Mouse (Mus musculus): ENCODE measurements around the gene Irf2. TPM values are rescaled to one million over a fixed set of nuclear protein-coding genes. Genes with fewer than 3 reads are reported as not detected.
A peak's percentile ranks its signal among the peaks of the same experiment; 100 is the strongest.

Gene Irf2
- polyA plus RNA-seq, 1 experiment from 2014 or later, result 10.6 TPM

DNA sequence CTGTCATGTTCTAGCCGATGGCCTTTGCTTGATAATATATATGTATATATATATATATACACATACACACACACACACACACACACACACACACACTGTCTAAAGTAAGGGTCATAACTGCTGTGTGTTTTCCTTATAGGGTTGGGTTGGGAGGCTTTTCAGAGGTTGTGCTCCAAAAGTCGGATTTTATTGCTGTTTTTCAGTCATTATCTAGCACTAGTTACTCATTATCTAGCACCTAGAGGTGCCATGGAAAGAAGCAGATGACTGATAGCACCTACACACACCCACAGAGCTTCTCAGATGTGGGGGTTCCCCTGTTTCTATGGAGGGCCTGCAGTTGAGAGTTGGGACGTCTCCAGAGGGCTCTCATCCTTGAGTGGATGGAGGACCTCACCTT, 92.9 kb downstream of the Irf2 start:
- Histone ChIP-seq H3K4me3 (ENCODE audit: low read depth, low read length) (no peak overlapping the region), H3K4me2 (ENCODE audit: low read depth, low read length) (no peak overlapping the region), H3K4me1 (ENCODE audit: control insufficient read depth, low read depth, low read length) (peaks cover 11% of the 10 kb centered on the region), H3K36me3 (ENCODE audit: control insufficient read depth, insufficient read depth) (no peaks in the 10 kb centered on the region), H3K9ac (ENCODE audit: low read depth, low read length) (no peak overlapping the region), H3K9me3 (replicated peaks; ENCODE audit: control insufficient read depth, low read length) (no peaks in the 10 kb centered on the region), H3K27ac (ENCODE audit: low read length) (no peak overlapping the region), H3K27me3 (ENCODE audit: control insufficient read depth, insufficient read depth, low read depth, low read length) (no peaks in the 10 kb centered on the region)
- 42% methylated on average over 3 of the region's 3 CpGs for WGBS (ENCODE audit: insufficient replicate concordance)
- no peak for ATAC-seq (ENCODE audit: low read depth)

DNA sequence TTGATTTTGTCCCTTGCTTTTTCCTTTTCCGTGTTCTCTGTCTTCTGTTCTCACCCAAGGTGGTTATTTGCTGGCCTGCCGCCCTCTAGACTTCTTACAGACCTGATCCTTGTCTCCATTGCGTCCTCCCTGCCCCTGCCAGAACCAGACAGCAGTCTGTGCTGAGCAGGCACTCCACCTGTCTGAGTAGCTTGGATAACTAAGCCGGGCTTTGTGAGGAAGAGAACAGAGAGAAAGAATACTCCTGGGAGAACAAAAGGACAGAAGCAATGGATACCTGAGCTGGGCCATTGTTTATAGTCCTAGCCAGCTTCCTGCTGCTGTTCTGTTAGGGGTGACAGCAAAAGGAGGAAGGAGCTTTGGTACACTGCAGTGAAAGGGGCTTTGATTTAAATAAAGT, 94.2 kb downstream of the Irf2 start:
- Histone ChIP-seq H3K9ac (ENCODE audit: low read depth, low read length) (no peak overlapping the region), H3K9me3 (replicated peaks; ENCODE audit: control insufficient read depth, low read length) (no peaks in the 10 kb centered on the region), H3K36me3 (ENCODE audit: control insufficient read depth, insufficient read depth) (peaks cover 3% of the 10 kb centered on the region; the same call in 1 of the 2 replicates), H3K4me1 (ENCODE audit: control insufficient read depth, low read depth, low read length) (peaks cover 9% of the 10 kb centered on the region), H3K27ac (ENCODE audit: low read length) (no peak overlapping the region), H3K27me3 (ENCODE audit: control insufficient read depth, insufficient read depth, low read depth, low read length) (no peaks in the 10 kb centered on the region), H3K4me2 (ENCODE audit: low read depth, low read length) (no peak overlapping the region), H3K4me3 (ENCODE audit: low read depth, low read length) (no peak overlapping the region)
- no peak for ATAC-seq (ENCODE audit: low read depth)
- 72% methylated on average over 4 of the region's 4 CpGs for WGBS (ENCODE audit: insufficient replicate concordance)

DNA sequence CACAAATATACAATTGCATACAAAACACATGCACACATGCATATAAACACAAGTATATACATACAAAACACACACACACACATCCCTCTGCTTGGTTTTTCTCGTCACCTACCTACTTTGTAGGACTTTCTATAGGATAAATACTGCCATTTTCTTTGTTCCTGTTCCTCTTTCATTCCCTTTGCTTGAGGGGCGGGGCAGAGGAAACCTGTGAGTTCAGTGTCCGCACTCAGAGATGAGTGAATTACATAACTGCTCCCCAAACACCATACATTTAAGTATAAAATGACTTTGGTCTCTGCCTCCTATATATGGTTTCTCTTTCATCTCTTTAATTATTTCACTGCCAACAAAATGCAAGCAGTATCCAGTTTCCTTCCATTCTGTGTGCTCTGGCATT, 94.9 kb downstream of the Irf2 start:
- H3K4me1 ChIP-seq (ENCODE audit: control insufficient read depth, low read depth, low read length), result peaks cover 3% of the 10 kb centered on the region
- 62% methylated on average over 3 of the region's 3 CpGs for WGBS (ENCODE audit: insufficient replicate concordance)
- no peak overlapping the region for H3K9ac ChIP-seq (ENCODE audit: low read depth, low read length)
- no peaks in the 10 kb centered on the region for H3K27me3 ChIP-seq (ENCODE audit: control insufficient read depth, insufficient read depth, low read depth, low read length)
- no peak overlapping the region for H3K4me2 ChIP-seq (ENCODE audit: low read depth, low read length)
- H3K4me3 ChIP-seq (ENCODE audit: low read depth, low read length), result no peak overlapping the region
- no peak overlapping the region for H3K27ac ChIP-seq (ENCODE audit: low read length)
- H3K36me3 ChIP-seq (ENCODE audit: control insufficient read depth, insufficient read depth), result peaks cover 3% of the 10 kb centered on the region; the same call in 1 of the 2 replicates
- ATAC-seq (ENCODE audit: low read depth), result no peak
- no peaks in the 10 kb centered on the region for H3K9me3 ChIP-seq (replicated peaks; ENCODE audit: control insufficient read depth, low read length)

DNA sequence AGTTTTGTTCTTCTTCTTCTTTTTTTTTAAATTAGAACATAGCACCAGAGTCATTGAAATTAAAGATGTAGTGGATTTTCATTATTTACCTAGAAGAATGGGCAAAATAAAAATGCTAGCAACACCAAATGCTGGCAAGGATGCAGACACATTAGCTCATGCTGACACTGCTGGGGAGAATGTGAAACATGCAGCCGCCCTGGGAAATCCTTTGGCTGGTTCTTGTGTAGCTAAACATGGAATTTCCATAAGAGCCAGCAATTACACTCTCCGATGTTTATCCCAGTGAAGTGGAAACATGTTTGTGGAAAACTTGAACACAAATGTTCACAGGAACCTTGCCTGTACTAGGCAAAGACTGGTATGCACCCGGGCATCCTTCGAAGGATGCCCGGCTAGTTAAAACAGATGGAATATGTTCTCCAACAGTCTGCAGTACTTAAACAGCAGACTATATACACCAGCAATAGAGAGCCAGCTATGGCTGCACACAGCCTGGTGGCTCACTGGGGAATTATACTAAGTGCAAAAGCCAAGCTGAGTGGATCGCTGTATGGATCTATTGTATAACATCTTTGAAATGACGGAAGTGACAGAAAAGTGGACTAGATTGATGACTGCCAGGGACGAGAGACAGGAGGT, 96.6 kb downstream of the Irf2 start:
- Histone ChIP-seq H3K4me3 (ENCODE audit: low read depth, low read length) (no peak overlapping the region), H3K9me3 (replicated peaks; ENCODE audit: control insufficient read depth, low read length) (no peaks in the 10 kb centered on the region), H3K27ac (ENCODE audit: low read length) (no peak overlapping the region), H3K4me2 (ENCODE audit: low read depth, low read length) (no peak overlapping the region), H3K36me3 (ENCODE audit: control insufficient read depth, insufficient read depth) (peaks cover 6% of the 10 kb centered on the region; the same call in 1 of the 2 replicates), H3K4me1 (ENCODE audit: control insufficient read depth, low read depth, low read length) (peaks cover 2% of the 10 kb centered on the region), H3K9ac (ENCODE audit: low read depth, low read length) (no peak overlapping the region), H3K27me3 (ENCODE audit: control insufficient read depth, insufficient read depth, low read depth, low read length) (no peaks in the 10 kb centered on the region)
- no peak for ATAC-seq (ENCODE audit: low read depth)
- 83% methylated on average over 8 of the region's 8 CpGs for WGBS (ENCODE audit: insufficient replicate concordance)

DNA sequence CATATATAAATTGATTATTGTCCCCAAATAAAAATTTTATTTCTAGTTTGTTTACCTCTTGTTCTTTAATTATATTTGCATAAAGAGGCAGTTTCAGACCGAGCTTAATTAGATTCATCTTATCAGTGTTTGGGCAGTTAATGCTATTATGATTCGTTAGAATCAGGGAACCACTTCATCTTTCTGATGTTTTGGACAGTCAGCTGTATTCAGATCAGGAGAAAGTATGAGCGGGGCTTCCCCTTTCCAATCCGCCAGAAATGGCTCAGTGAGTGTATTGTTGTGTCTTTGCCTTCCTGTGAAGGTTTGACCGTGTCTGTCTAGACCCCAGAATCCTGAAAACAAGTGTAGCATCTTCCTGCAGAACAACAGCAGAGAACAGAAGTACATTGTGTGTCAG, 97.4 kb downstream of the Irf2 start:
- H3K36me3 ChIP-seq (ENCODE audit: control insufficient read depth, insufficient read depth), result peaks cover 6% of the 10 kb centered on the region; the same call in 1 of the 2 replicates
- 51% methylated on average over 5 of the region's 5 CpGs for WGBS (ENCODE audit: insufficient replicate concordance)
- no peak for ATAC-seq (ENCODE audit: low read depth)

DNA sequence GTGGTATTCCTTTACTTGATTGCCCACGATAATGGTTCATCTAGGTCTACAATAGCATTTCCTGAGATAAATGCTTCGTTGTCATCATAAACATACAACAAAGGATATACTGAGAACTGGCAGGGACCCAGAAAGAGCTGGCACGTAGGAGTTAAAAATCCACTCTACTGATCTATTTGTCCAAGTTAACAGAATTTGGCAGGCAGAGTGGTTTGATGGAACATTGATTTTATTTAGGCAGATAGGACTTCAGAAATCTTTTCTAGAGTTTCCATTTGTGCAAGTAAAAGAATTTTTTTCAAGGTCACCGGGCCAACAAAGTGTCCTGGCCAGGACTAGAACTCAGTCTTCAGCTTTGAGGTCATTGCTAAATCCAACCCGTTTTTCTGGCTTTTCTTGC, 98.5 kb downstream of the Irf2 start:
- no peak overlapping the region for H3K4me3 ChIP-seq (ENCODE audit: low read depth, low read length)
- peaks cover 3% of the 10 kb centered on the region for H3K4me1 ChIP-seq (ENCODE audit: control insufficient read depth, low read depth, low read length)
- H3K4me2 ChIP-seq (ENCODE audit: low read depth, low read length), result no peak overlapping the region
- H3K27ac ChIP-seq (ENCODE audit: low read length), result no peak overlapping the region
- no peaks in the 10 kb centered on the region for H3K9me3 ChIP-seq (replicated peaks; ENCODE audit: control insufficient read depth, low read length)
- H3K9ac ChIP-seq (ENCODE audit: low read depth, low read length), result no peak overlapping the region
- WGBS (ENCODE audit: insufficient replicate concordance), result 69% methylated on average over 5 of the region's 5 CpGs
- ATAC-seq (ENCODE audit: low read depth), result no peak
- H3K36me3 ChIP-seq (ENCODE audit: control insufficient read depth, insufficient read depth), result peaks cover 6% of the 10 kb centered on the region; the same call in 1 of the 2 replicates
- H3K27me3 ChIP-seq (ENCODE audit: control insufficient read depth, insufficient read depth, low read depth, low read length), result no peaks in the 10 kb centered on the region

More for the DNA sequence above, 97.4 kb downstream of the Irf2 start:
- H3K9me3 ChIP-seq (replicated peaks; ENCODE audit: control insufficient read depth, low read length), result no peaks in the 10 kb centered on the region
- H3K4me3 ChIP-seq (ENCODE audit: low read depth, low read length), result no peak overlapping the region
- H3K27ac ChIP-seq (ENCODE audit: low read length), result no peak overlapping the region
- no peaks in the 10 kb centered on the region for H3K27me3 ChIP-seq (ENCODE audit: control insufficient read depth, insufficient read depth, low read depth, low read length)
- no peak overlapping the region for H3K4me2 ChIP-seq (ENCODE audit: low read depth, low read length)
- H3K4me1 ChIP-seq (ENCODE audit: control insufficient read depth, low read depth, low read length), result peaks cover 3% of the 10 kb centered on the region
- no peak overlapping the region for H3K9ac ChIP-seq (ENCODE audit: low read depth, low read length)

DNA sequence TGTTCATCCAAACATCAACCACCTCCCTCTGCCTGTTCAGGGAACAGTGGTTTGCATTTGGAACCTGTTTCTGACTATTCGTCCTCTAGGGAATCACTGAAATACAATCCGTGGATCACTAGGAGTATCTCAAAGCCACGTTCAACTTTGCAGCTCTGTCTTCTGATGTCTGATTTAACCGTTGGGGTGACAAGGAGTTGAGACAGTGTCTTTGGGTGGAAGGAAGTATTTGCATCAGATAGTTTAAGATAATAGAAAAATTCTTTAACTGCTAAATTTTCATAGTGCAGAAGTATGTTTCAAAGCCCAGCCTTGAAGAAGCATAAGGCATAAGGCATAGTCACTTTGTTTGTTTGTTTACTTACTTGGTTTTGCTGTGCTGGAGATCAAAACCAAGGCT, 100.9 kb downstream of the Irf2 start:
- ATAC-seq (ENCODE audit: low read depth), result no peak
- no peak overlapping the region for H3K4me2 ChIP-seq (ENCODE audit: low read depth, low read length)
- H3K4me3 ChIP-seq (ENCODE audit: low read depth, low read length), result no peak overlapping the region
- H3K27ac ChIP-seq (ENCODE audit: low read length), result no peak overlapping the region
- no peaks in the 10 kb centered on the region for H3K27me3 ChIP-seq (ENCODE audit: control insufficient read depth, insufficient read depth, low read depth, low read length)
- H3K36me3 ChIP-seq (ENCODE audit: control insufficient read depth, insufficient read depth), result peaks cover 6% of the 10 kb centered on the region; the same call in 1 of the 2 replicates
- whole genome bisulfite sequencing (ENCODE audit: insufficient replicate concordance), result 48% methylated on average over 4 of the region's 4 CpGs
- no peak overlapping the region for H3K9ac ChIP-seq (ENCODE audit: low read depth, low read length)
- H3K9me3 ChIP-seq (replicated peaks; ENCODE audit: control insufficient read depth, low read length), result no peaks in the 10 kb centered on the region
- H3K4me1 ChIP-seq (ENCODE audit: control insufficient read depth, low read depth, low read length), result peaks cover 11% of the 10 kb centered on the region

DNA sequence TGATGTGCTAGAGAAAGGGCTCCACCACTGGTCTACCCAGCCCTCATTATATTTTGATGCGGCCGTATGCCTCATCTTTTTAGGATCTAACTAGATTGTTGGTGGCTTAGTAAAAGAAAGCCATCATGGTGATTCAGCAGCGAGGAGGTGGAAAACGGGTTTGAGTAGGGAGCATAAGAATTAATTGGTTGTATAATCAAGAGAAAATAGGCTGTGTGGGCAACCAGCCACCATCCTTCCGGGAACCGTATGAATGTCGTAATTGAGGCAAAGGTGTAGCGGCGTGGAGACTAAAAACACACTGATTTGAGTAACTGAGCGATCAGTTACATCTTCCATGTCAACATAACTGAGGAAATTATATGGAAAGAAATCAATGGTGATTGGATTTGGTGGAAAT, 101.3 kb downstream of the Irf2 start:
- Histone ChIP-seq H3K4me3 (ENCODE audit: low read depth, low read length) (no peak overlapping the region), H3K9ac (ENCODE audit: low read depth, low read length) (no peak overlapping the region), H3K4me2 (ENCODE audit: low read depth, low read length) (no peak overlapping the region), H3K36me3 (ENCODE audit: control insufficient read depth, insufficient read depth) (peaks cover 6% of the 10 kb centered on the region; the same call in 1 of the 2 replicates), H3K27ac (ENCODE audit: low read length) (no peak overlapping the region), H3K4me1 (ENCODE audit: control insufficient read depth, low read depth, low read length) (peaks cover 11% of the 10 kb centered on the region), H3K9me3 (replicated peaks; ENCODE audit: control insufficient read depth, low read length) (no peaks in the 10 kb centered on the region), H3K27me3 (ENCODE audit: control insufficient read depth, insufficient read depth, low read depth, low read length) (no peaks in the 10 kb centered on the region)
- WGBS (ENCODE audit: insufficient replicate concordance), result 88% methylated on average over 10 of the region's 10 CpGs
- ATAC-seq (ENCODE audit: low read depth), result no peak

DNA sequence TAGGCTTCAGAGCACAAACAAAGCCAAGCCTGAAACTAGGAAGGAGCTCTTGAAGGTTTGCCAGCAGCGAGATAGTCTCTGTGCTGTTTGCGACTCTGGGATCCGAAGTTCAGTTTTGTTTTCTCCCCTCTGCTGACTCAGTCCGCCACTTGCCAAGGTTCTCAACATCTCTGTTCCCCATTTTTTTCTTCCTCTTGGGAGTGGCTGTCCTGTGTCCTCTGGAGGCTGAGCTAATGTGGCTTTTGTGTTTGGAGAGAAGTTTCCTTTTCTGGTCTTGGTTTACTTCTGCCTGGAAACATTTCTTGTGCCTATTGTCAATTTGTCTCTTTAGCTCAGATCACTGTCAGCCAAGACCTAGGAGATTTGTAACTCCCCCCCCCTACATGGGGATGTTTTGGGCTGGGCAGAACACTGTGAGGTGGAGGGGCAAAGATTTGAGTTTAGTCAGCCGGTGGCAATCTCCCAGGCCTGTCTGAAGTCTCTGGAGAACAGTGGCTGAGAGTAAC, 103.2 kb downstream of the Irf2 start:
- Histone ChIP-seq H3K4me2 (ENCODE audit: low read depth, low read length) (no peak overlapping the region), H3K27ac (ENCODE audit: low read length) (peak overlapping the region; percentile 47), H3K4me1 (ENCODE audit: control insufficient read depth, low read depth, low read length) (peaks cover 11% of the 10 kb centered on the region), H3K27me3 (ENCODE audit: control insufficient read depth, insufficient read depth, low read depth, low read length) (no peaks in the 10 kb centered on the region), H3K36me3 (ENCODE audit: control insufficient read depth, insufficient read depth) (peaks cover 9% of the 10 kb centered on the region; the same call in 1 of the 2 replicates), H3K9ac (ENCODE audit: low read depth, low read length) (no peak overlapping the region), H3K9me3 (replicated peaks; ENCODE audit: control insufficient read depth, low read length) (no peaks in the 10 kb centered on the region), H3K4me3 (ENCODE audit: low read depth, low read length) (no peak overlapping the region)
- ATAC-seq (ENCODE audit: low read depth), result peak; percentile 51
- 16% methylated on average over 5 of the region's 5 CpGs for WGBS (ENCODE audit: insufficient replicate concordance)
